Mouse (Mus musculus) ovary, adult 18-20 months (tissue): Measurements from ENCODE around the gene Phlda1.
"Not testable (repeated sequence)": the region's sequence is repeated elsewhere in the genome, so short reads cannot be mapped to it uniquely, and the experiment has no call there.

ENCODE experiments used
- DNase-seq: peaks from one replicate; pipeline ENCODE4 v3.0.0; 2022; ENCODE audit warnings: low spot score, mixed read lengths

Phlda1 gene

DNA sequence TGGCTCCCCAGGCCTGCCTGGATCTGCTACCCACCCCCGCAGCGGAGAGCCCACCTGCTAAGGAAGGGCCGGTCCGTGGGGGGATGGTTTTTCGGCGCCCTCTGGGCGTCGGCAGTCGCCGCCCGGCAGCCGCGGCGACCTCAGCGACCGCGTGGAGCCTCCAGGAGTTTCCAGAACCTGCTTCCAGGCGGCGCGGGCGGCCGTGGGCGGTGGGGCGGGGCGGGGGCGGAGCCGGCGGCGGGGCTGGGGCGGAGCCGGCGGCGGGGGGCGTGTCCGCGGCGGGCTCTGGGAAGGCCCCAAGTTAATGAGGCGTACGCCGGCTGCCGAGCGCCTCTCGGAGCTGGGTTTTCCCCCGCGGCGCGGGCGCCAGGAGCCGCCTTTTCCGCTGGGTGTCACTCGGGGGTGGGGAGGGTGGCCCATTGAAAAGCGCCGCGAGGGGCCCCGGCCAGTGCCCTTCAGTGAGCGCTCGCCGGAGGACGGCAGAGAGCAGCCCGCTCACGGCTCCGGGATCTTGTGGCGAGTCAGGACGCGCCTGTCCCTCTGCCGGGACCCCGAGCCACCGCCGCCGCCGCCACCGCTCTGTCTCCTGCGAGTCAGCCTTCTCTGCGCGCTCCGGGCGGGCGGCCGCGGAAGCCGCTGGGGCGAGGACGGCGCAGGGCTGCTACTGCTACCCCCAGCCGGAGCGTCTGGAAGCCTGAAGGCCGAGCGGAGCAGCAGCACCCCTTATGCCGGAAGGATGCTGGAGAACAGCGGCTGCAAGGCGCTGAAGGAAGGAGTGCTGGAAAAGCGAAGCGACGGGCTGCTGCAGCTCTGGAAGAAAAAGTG is at the start of gene Phlda1:
Gene Phlda1, plus strand, starts transcription at position 186 of the 825 bp plus-strand sequence.
- peak; percentile 91 for DNase-seq

DNA sequence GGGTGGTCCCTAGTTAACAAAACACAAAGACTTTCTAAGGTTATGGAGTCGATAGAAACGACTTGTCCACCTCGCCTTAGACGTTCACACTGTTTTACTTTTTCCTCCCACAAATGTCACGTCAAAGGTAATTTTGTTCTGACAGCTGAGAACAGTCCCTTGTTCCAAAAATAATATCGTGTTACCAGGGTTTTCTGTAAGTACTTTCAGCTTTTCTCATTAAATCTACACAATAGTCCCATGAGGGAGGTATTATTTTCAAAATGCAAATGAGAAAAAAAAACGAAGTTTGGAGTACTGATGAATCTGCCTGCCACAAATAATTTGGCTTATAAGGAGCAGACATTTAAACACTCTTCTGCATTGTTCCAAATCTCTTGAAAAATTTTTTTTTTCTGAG is 48.0 kb upstream of the Phlda1 start:
- no peak for DNase-seq

GRCm38 (mm10) chr10:111459040-111459439 is 47.0 kb upstream of the Phlda1 start:
- DNase-seq = no peak

DNA sequence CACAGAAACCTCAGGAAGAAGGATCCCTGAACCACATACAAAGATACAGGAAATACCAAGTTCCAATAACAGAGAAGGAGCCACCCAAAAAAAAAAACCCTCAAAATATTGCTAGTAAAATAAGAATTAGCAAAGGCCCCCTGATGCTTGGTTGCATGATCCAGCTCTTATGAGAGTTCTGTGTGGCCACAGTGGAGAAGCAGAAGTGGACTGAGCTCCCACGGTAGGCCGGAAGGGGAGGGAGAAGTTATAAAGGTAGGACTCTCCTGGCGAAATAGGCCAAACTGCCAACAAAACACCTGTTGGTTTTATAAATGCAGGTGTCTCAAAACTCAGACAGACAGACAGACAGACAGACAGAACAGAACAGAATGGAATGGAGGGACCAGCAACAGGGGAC is 46.2 kb upstream of the Phlda1 start:
- no peak for DNase-seq

- no peak for DNase-seq
Measured at GRCm38 (mm10) chr10:111460381-111460780, 45.7 kb upstream of the Phlda1 start.

DNA sequence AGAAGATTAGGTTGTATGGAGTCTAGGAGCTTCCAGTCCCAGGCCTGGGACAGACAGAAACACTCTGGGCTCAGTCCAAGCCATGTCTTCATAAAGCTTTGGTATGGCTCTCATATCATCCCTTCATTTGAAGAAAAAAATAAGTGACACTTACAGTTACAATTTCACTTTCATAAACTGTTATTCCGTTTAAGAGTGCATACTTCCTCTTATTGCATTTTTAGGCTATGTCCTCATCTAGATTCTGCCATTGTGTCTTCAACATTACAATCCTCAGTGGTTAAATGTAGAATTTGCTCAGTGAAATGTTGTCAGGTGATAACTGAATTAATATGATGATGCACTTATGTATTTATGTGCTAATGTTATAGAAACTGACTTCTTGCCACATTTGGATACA is 41.3 kb upstream of the Phlda1 start:
- DNase-seq = no peak

DNA sequence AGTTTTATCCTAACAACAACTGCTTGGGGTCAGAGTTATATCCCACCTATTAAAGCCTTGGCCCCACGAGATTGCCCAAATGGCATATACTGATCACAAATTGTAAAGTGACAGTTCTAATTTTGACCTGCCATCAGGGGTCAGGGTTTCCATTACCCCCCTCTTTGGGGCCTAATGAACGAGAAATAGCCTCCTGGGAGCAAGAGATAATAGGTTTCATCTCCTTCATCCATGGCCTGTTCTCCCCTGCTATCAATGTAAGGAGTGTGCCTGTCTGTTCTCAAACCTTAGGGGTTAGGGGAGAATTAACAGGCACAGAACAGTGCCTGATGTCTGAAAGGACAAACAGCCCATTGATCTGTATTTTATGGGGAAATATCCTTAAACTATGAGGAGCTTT is 40.7 kb upstream of the Phlda1 start:
- no peak for DNase-seq

DNA sequence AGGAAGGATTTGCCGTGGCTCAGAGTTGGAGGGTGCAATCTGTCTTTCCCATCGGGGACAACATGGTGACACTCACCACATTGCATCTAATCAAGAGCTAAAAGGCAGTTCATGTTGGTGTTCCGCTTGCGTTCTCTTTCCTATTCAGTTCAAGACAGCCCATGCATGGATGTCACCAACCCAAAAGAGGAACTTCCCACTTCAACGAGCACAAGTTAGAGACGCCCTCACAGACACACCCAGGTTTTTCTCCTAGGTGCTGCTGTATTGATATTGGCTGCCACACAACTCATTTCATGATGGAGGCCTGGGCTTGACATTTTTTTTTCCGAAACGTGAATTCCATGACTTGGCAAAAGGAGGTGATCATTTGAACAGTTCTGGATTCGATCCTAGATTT is 34.9 kb upstream of the Phlda1 start:
- DNase-seq = no peak

GRCm38 (mm10) chr10:111472686-111473510 is 33.2 kb upstream of the Phlda1 start, which contains the start of gene Nap1l1:
TSS of gene Nap1l1 (plus strand) at chr10:111473223.
- DNase-seq = peak; percentile 98

DNA sequence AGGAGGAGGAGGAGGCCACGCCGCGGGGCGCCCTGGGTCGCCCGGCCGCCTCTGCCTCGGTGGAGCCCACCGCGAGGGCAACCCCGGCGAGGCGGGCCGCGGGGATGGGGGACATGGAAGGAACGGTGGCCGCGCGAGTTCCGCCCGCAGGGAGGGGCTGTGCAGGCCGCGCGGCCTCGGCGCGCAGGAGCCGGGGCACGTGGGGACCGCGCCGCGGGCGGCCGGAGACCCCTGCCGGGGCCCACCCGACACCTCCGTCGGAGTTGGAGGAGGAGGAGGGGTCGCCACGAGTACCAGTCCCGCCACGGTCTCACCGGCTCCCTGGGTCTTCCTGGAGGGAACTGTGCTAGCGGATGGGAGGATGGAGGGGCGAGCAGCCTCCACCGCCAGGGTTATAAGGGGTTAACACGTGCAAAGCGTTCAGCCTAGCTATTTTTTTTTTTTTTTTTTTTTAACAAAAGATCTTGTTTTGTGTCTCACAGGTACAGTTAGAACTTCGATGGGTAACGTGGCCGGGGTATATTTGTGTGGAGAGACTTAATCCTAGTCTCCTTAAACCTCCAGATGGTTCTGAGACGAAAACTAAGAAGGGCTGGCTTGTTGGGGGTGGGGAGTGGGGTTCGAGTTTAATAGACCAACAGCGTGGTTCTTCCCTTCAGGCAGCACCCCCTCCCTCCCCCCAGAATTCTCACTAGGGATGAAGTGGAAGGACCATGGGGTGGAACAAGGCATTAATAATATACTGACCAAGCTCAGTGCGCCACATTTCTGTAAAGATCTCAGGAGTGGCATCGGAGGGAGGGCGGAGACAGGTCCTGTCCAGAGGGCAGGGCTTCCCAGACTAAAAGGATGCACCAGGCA is 32.3 kb upstream of the Phlda1 start:
- DNase-seq = peak; percentile 4

DNA sequence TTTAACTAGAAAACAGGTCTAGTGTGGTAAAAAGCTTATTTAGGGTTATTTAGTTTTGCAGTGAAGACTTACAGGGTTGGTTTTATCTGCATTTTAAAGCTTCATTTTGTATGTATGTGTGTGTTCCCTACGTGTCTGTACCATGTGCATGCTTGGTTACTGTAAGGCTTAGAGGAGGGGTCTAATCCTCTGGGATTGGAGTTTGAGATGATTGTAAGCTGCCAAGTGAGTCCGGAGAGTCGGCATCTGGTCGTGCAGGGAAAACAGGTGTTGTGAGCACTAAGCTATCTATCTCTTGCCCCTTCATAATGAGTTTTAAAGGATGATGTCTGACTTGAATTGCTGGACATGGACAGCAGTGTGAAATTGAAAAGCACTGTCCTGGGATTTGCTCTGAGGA is 29.8 kb upstream of the Phlda1 start:
- DNase-seq = no peak

- no peak for DNase-seq
Measured at GRCm38 (mm10) chr10:111476989-111477510, 29.0 kb upstream of the Phlda1 start.

- DNase-seq = no peak
Measured at GRCm38 (mm10) chr10:111479599-111479998, 26.5 kb upstream of the Phlda1 start.

GRCm38 (mm10) chr10:111482654-111483053 is 23.4 kb upstream of the Phlda1 start:
- no peak for DNase-seq

- no peak for DNase-seq
Measured at GRCm38 (mm10) chr10:111484079-111484478, 22.0 kb upstream of the Phlda1 start.

DNA sequence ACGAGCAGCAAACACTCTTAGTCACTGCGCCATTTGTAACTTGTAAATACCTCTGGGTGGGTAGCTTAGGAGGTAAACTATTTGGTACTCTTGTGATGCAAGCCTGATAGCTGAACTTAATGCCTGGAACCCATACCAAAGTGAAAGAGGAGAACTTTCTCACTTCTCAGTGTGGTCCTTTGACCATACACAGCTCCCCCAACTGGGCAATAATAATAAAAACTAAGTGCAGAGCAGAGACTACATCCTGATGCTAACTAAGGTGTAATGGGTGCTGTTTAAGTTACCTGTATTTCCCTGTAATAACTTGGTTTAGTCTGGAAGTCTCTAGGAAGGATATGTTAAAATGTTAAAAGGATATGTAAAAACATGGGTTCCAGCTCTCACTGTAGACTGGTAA is 17.3 kb upstream of the Phlda1 start:
- DNase-seq = no peak

DNA sequence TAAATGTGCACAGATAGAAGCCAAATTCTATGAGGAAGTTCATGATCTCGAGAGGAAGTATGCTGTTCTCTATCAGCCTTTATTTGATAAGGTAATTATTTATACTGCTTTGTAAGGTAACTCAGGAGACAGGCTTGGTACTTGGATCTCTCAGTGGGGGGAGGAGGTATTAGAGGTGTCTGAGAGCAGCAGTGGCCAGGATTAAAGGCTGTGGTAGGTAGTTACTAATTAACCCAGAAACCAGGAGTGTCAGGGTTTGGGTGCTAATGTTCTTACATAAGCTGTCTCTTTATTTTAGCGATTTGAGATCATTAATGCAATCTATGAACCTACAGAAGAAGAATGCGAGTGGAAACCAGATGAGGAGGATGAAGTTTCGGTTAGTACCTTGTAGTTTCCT is 16.0 kb upstream of the Phlda1 start:
- DNase-seq = not testable (repeated sequence)

DNA sequence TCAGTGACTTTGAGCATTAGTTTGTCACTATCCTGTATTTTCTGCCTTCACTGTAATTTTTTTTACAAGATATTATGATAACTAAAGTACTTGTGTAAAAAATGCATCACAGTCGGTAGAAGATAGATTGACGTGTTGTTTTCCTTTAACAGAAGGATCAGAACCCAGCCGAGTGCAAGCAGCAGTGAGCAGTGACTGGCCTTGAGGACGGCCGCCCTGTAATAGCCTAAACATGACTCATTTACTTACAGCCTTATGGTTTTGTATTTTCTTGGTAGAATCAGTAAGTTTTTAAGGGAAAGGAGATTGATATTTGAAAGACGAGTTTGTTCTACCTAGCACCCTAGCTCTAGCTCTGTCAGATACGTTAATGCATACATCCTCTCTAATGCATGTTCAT is 10.2 kb upstream of the Phlda1 start:
- no peak for DNase-seq

DNA sequence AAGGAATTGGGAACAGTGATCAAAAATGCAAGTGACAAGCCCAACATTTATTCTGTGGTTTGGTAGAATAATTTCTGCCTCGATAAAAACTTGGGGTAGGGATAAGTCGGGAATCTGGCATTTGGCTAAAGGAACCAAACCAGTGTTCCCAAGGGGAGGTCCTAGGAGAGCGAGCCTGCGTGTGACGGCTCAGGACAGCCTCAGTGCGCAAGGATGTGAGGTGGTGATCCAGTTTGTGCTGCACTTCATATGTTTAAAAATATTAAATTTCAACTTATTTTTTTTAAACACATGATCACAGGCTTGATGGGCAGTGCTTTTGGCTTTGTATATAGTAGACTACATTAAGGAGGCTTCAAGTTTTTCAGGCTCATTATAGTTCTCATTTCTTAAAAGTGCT is 6.2 kb upstream of the Phlda1 start:
- DNase-seq = no peak

GRCm38 (mm10) chr10:111503071-111503470 is 3.0 kb upstream of the Phlda1 start:
- DNase-seq = peak; percentile 25

GRCm38 (mm10) chr10:111503716-111504115 is 2.4 kb upstream of the Phlda1 start:
- DNase-seq = no peak

GRCm38 (mm10) chr10:111504606-111505005 is 1.5 kb upstream of the Phlda1 start:
- no peak for DNase-seq
